12 mouse cellular contexts compared by ENCODE assay signal in genomic region chr7:72343751-72344150, GRCm38 (mm10). TPM values are rescaled to one million over a fixed set of nuclear protein-coding genes. Genes with fewer than 3 reads are reported as not detected.
DNase-seq lines count a peak whose midpoint lies in the region; ATAC-seq and TF ChIP-seq lines count a peak whose summit lies in the region.
"Had no signal": no experiment of that assay in that cellular context is flagged by ENCODE, and none has a peak within 500 bp of the region (broad histone marks: within the 10 kb centered on the region; RNA-seq: fewer than 3 reads in every experiment).

No protein-coding gene starts in this region.

- no peak overlapping the region for H3K27ac ChIP-seq in intestine, postnatal 0 days (ENCODE audit: low read depth, low read length)
- H3K27ac ChIP-seq in intestine, embryonic 15.5 days = no peak overlapping the region
- H3K27ac ChIP-seq in embryonic fibroblast, embryonic 13.5 days (ENCODE audit: insufficient read depth, low read length) = no peak overlapping the region
- no peak overlapping the region for H3K27ac ChIP-seq in hindbrain, embryonic 13.5 days
- H3K27ac ChIP-seq: forebrain, embryonic 15.5 days had no signal

- 65% methylated on average over 2 of the region's 2 CpGs for whole genome bisulfite sequencing in intestine, postnatal 0 days
- 66% methylated on average over 2 of the region's 2 CpGs for WGBS in intestine, embryonic 15.5 days
- 74% methylated on average over 2 of the region's 2 CpGs for WGBS in hindbrain, embryonic 13.5 days

- H3K9ac ChIP-seq in intestine, postnatal 0 days (ENCODE audit: low read depth, low read length) = no peak overlapping the region
- H3K9ac ChIP-seq in intestine, embryonic 15.5 days = no peak overlapping the region
- no peak overlapping the region for H3K9ac ChIP-seq in hindbrain, embryonic 13.5 days
- H3K9ac ChIP-seq: forebrain, embryonic 15.5 days had no signal

- H3K36me3 ChIP-seq in intestine, postnatal 0 days (ENCODE audit: control insufficient read depth, insufficient read depth) = no peaks in the 10 kb centered on the region
- no peaks in the 10 kb centered on the region for H3K36me3 ChIP-seq in intestine, embryonic 15.5 days
- H3K36me3 ChIP-seq in E14TG2a.4 (ENCODE audit: insufficient read depth, low read length) = no peaks in the 10 kb centered on the region
- no peaks in the 10 kb centered on the region for H3K36me3 ChIP-seq in hindbrain, embryonic 13.5 days
- H3K36me3 ChIP-seq: forebrain, embryonic 15.5 days had no signal

- no peak overlapping the region for H3K4me2 ChIP-seq in intestine, postnatal 0 days (replicated peaks; ENCODE audit: low read depth)
- no peak overlapping the region for H3K4me2 ChIP-seq in intestine, embryonic 15.5 days (replicated peaks)
- H3K4me2 ChIP-seq in hindbrain, embryonic 13.5 days = no peak overlapping the region
- H3K4me2 ChIP-seq: forebrain, embryonic 15.5 days had no signal

- no peak for TF ChIP-seq POLR2A in embryonic fibroblast, embryonic 13.5 days (IDR thresholded peaks at IDR 0.05; ENCODE audit: low read depth, low read length)

- DNase-seq in 3T3-L1 (ENCODE audit: low read depth, low spot score) = peak; percentile 24
- DNase-seq in right cerebral cortex, postnatal 25 days = no peak
- no peak for DNase-seq in layer of hippocampus, postnatal 10 days (ENCODE audit: low spot score in 2 of 2)
- DNase-seq: heart, adult 18-20 months; kidney, postnatal 36 days; left cerebral cortex, postnatal 4 days had no signal

- no peaks in the 10 kb centered on the region for H3K9me3 ChIP-seq in intestine, postnatal 0 days (ENCODE audit: control insufficient read depth)
- no peaks in the 10 kb centered on the region for H3K9me3 ChIP-seq in intestine, embryonic 15.5 days
- no peaks in the 10 kb centered on the region for H3K9me3 ChIP-seq in E14TG2a.4 (ENCODE audit: low read length)
- H3K9me3 ChIP-seq in hindbrain, embryonic 13.5 days = no peaks in the 10 kb centered on the region
- H3K9me3 ChIP-seq: forebrain, embryonic 15.5 days had no signal

- H3K4me1 ChIP-seq in intestine, postnatal 0 days (replicated peaks; ENCODE audit: control insufficient read depth, insufficient read depth, low read length) = no peaks in the 10 kb centered on the region
- H3K4me1 ChIP-seq in intestine, embryonic 15.5 days (replicated peaks) = no peaks in the 10 kb centered on the region
- no peaks in the 10 kb centered on the region for H3K4me1 ChIP-seq in E14TG2a.4 (replicated peaks; ENCODE audit: low read depth, low read length)
- no peaks in the 10 kb centered on the region for H3K4me1 ChIP-seq in embryonic fibroblast, embryonic 13.5 days (ENCODE audit: control insufficient read depth, insufficient read depth, low read length)
- no peaks in the 10 kb centered on the region for H3K4me1 ChIP-seq in hindbrain, embryonic 13.5 days (replicated peaks)
- H3K4me1 ChIP-seq: forebrain, embryonic 15.5 days had no signal

- no peak overlapping the region for H3K4me3 ChIP-seq in intestine, postnatal 0 days (ENCODE audit: low read depth, low read length)
- H3K4me3 ChIP-seq in intestine, embryonic 15.5 days (replicated peaks) = no peak overlapping the region
- no peak overlapping the region for H3K4me3 ChIP-seq in E14TG2a.4 (replicated peaks; ENCODE audit: low read length)
- no peak overlapping the region for H3K4me3 ChIP-seq in embryonic fibroblast, embryonic 13.5 days (ENCODE audit: insufficient read depth, low read length)
- H3K4me3 ChIP-seq in hindbrain, embryonic 13.5 days = no peak overlapping the region
- H3K4me3 ChIP-seq: forebrain, embryonic 15.5 days had no signal

- ATAC-seq in intestine, postnatal 0 days = no peak
- ATAC-seq in intestine, embryonic 15.5 days = no peak
- ATAC-seq in hindbrain, embryonic 13.5 days (ENCODE audit: low FRiP score) = no peak
- ATAC-seq: forebrain, embryonic 15.5 days had no signal

- TF ChIP-seq CTCF in intestine, postnatal 0 days (IDR thresholded peaks at IDR 0.05; ENCODE audit: low read depth) = peak; percentile 56
- peak; percentile 83 for TF ChIP-seq CTCF in E14TG2a.4 (conservative IDR thresholded peaks at IDR 0.05; ENCODE audit: low read length)
- peak; percentile 36; the same call in 1 of the 2 replicates for TF ChIP-seq CTCF in embryonic fibroblast, embryonic 13.5 days (IDR thresholded peaks at IDR 0.05; ENCODE audit: borderline replicate concordance, insufficient read depth, low read length)

- no peaks in the 10 kb centered on the region for H3K27me3 ChIP-seq in intestine, postnatal 0 days (replicated peaks; ENCODE audit: control insufficient read depth, insufficient read depth, low read length)
- H3K27me3 ChIP-seq in intestine, embryonic 15.5 days (replicated peaks) = no peaks in the 10 kb centered on the region
- no peaks in the 10 kb centered on the region for H3K27me3 ChIP-seq in E14TG2a.4 (ENCODE audit: insufficient read depth, low read length)
- no peaks in the 10 kb centered on the region for H3K27me3 ChIP-seq in hindbrain, embryonic 13.5 days
- H3K27me3 ChIP-seq: forebrain, embryonic 15.5 days had no signal

RNA-seq across cellular contexts. Expression of gene Mctp2, which starts 37.3 kb away (rescaled TPM):
- 0.85 and 0.89 TPM in 2 replicates for polyA plus RNA-seq in intestine, postnatal 0 days (2015; fragmentation: Nextera tagmentation; extraction: Ambion mirVana)
- 1.8 and 2.2 TPM in 2 replicates for polyA plus RNA-seq in intestine, embryonic 15.5 days (2015; fragmentation: Nextera tagmentation; extraction: Ambion mirVana)
- polyA plus RNA-seq in embryonic fibroblast, embryonic 13.5 days (2011; ENCODE audit: insufficient read length, low read depth, missing spikeins) = 0.53 and 1.4 TPM in 2 replicates
- polyA plus RNA-seq in hindbrain, embryonic 13.5 days (2015; fragmentation: Nextera tagmentation; extraction: Ambion mirVana) = 0.31 and 0.58 TPM in 2 replicates
- 1 to 10 TPM; 1.4 to 2.0 TPM for total RNA-seq in layer of hippocampus, postnatal 10 days (2021)
